Mouse (Mus musculus): ENCODE results near the gene Tescl.

The Tescl gene

DNA sequence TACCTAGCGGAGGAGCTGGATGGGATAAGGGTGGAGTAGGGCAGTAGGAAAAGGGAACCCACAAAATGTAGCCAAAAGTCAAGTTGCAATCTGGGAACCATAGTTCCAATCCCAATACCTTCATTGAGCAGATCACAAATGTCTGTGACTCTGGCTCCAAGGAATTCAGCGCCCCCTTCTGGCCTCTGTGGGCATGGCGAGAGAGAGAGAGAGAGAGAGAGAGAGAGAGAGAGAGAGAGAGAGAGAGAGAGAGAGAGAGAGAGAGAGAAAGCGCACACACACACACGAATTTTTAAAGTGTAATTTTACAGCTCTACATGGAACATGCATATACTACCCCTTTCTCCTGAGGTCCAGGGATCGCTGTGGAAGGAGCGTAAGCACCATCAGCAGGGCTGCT, 29.5 kb upstream of the Tescl start:
- no peak for DNase-seq (ENCODE audit: low read depth, low spot score)

GRCm38 (mm10) chr7:24361001-24361400, 27.3 kb upstream of the Tescl start:
- no peak for DNase-seq (ENCODE audit: low read depth, low spot score)

DNA sequence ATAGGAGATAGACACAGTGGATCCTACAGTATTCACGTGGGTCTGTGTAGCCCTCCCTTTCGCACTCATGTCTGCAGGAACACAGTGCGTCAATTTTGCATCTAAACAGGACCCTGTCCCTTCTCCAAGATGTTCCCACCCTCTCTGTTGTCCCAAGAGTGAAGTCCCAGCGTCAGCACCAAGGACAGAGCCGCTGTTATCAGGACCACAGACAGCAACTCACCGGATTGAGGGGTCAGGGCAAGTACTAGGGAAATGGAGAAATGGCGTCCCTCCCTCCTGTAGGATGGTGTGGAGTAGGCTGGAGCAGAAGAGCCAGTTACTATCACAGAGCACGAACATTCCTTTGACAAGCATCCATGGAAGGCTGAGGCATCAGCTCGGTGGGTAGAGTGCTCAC, 25.5 kb upstream of the Tescl start:
- DNase-seq (ENCODE audit: low read depth, low spot score): peak; percentile 56

DNA sequence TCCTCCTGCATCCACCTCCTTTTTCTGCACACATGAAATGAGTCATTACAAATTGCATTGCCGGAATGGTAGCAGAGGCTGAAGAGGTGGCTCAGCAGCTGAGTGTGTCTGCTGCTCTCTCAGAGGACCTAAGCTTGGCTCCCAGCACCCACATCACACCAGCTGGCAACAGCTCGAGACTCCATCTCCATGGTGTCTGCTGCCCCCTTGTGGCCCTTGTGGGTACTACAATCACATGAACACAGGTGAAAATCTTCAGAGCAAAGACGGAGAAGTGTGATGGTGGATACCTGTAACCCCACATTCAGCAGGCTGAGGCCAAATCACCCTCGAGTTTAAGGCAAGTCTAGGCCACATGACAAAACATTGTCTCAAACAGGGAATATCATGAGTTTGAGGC, 24.2 kb upstream of the Tescl start:
- DNase-seq (ENCODE audit: low read depth, low spot score): no peak

DNA sequence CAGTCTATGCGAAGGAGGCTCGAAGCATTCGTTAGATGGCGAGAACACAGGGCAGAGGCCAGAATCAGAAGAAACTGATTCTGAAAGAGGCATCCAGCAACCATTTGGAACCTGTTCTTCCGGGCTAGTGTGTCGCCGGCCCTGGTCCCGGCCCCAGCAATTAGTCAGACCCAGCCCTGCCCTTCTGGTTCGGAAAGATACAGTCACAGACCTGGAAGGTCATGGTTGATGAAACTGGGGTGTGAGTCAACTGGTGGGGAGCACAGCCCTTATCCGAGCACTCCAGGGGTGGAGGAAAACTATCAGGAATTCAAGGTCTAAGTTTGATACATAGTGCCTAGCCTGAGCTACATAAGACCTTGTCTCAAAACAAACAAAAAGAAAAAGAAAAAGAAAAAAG, 22.3 kb upstream of the Tescl start:
- DNase-seq (ENCODE audit: low read depth, low spot score): no peak

GRCm38 (mm10) chr7:24355646-24356045, 21.9 kb upstream of the Tescl start:
- no peak for DNase-seq (ENCODE audit: low read depth, low spot score)

- no peak for DNase-seq (ENCODE audit: low read depth, low spot score)
These were observed 15.2 kb upstream of the Tescl start, which contains the start of gene Lypd5 for GRCm38 (mm10) chr7:24348896-24349295. TSS of gene Lypd5 (plus strand) at chr7:24349196.

- DNase-seq (ENCODE audit: low read depth, low spot score): no peak
These were observed 12.7 kb upstream of the Tescl start for GRCm38 (mm10) chr7:24346444-24346843.

DNA sequence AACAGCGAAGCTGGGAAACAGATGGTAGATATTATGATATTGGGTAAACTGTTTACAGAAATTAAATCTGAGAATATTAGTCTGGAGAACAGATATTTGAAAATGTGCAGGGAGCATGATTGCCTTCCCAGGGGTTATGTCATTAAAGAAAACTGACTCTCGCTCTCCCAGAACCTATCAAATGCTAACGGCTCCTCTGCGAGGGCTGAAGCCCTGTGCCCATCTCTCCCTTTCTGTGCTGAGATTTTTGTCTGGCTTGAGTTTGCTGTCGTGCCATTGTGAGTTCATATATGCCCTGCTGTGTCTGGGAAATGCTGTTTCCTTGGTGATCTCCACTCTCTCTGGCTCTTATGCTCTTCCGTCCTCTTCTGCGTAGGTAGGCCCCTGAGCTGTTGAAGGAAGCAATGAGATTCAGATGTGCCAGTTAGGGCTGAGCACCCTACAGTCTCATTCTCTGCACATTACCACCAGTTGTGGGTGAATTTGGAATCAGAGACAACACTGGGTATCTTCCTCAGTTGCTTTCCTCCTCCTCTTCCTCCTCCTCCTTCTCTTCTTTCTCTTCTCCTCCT, 10.1 kb upstream of the Tescl start:
- no peak for DNase-seq (ENCODE audit: low read depth, low spot score)

DNA sequence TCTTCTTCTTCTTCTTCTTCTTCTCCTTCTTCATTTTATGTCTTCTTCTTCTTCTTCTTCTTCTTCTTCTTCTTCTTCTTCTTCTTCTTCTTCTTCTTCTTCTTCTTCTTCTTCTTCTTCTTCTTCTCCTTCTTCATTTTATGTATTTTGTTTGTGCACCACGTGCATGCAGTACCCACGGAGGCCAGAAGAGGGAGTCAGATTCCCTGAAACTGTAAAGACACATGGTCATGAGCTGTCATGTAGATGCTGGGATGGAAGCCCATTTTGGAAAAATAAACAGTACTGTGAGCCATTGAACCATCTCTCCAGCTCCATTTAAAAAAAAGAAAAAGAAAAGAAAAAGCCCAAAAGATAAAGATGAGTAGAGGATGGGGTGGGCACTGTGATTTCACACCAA, 4.5 kb upstream of the Tescl start:
- peak; percentile 9 for DNase-seq (ENCODE audit: low read depth, low spot score)

DNA sequence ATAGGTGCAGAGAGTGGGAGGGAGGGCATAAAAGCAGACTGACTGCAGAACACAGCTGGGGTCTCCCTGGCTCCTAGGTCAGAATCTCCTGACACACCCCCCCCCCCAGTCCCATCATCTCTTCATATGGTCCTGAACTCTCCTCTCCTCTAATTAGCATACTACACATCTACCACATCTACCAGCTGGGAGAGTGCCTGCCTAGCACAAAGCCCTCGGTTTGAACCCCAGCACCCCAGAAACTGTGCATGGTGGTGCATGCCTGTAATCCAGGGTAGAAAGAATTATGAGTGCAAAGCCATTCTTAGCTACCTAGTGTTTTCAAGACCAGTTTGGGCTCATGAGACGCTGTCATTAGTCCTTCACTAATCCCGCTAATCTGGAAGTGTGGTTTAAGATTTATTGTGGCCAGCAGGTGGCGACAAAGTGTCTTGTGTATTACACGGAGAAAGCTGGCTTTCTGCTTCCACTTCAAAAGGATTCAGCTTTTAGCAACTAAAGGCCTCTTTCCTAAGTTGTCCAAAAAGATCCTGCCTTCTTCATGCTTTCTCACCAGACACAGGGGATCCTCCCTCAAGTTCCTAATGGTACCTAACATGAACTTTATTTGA, 2.1 kb upstream of the Tescl start:
- peak; percentile 82 for DNase-seq (ENCODE audit: low read depth, low spot score)

- DNase-seq (ENCODE audit: low read depth, low spot score): no peak
These were observed 6.3 kb downstream of the Tescl start for GRCm38 (mm10) chr7:24327281-24327975.

DNA sequence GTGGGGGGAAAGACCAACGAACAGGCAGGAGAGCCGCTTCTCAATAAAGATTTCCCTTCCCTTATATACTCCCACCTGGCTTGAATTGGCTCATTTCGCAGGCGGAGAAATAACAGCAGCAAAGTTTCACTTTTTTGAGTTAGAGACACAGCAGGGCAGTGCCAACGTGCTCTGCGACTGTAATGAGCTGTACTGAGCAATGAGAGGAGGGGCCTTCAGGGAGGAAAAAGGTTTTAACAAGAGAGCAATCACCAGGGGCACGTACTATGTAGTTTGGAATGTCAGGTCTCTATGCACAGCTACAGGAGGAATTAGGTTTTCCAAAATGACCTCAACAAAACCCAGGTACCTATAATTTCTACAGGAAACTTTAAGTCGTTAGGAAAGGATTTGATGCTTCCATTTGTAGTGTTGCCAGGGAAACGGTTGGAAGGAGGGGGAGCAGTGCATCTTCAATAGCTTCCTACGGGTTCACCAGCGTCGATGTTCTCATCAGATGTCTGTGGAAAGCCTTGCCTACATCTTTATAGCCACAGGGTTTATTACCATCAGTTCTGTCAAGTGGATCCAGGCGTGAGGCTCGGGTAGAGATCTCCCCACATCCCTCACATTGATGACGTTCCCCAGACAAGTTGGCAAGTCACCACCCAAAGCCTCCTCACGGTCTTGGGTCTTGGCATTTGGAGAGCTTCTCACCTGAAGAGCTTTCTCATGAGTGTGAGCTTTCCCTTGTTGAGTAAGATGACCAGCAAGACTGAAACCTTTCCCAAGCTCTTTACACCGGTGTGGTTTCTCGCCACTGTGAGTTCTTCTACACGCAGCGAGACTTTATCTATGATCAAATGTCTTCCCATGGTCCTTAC, 7.2 kb downstream of the Tescl start:
- no peak for DNase-seq (ENCODE audit: low read depth, low spot score)

DNA sequence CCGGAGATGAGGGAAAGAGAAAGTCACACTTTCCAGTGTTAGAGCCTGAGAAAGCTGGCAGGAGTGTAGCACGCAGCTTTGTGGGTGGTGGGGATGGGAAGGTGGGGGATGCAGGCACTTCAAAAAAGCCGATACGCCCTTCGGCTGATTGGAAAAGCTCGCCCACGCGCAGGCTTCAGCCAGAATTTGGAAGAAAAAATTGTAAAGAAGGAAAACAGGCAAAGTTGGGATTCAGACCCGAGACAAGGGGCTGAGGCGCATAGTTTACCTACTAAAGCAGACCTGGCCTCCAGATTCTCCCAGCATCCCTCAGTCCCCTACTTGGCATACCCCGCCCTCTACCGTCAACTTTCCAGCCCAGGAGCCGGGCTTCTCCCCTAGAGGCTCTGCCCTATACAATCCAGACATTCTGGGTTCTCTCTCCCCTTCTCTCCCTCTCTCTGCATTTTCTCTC, 8.0 kb downstream of the Tescl start:
- DNase-seq (ENCODE audit: low read depth, low spot score): no peak

DNA sequence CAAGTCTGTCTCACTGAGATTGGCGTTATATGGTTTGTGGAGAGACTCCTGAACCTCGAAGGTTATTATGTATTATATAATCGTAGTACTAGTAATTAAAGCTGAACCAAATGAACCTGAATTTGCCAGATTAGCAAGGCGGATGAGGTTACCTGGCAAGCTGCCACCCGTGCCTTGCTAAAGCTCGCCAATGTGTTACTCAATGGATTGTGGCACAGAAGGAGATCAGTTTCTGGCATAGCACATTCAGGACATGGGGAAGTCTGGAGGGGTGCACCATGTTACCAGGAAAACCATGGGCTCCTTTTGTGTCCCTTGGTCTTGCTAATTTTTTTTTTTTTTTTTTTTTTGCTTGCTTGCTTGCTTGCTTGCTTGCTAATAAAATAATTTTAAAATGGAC, 8.5 kb downstream of the Tescl start:
- no peak for DNase-seq (ENCODE audit: low read depth, low spot score)

DNA sequence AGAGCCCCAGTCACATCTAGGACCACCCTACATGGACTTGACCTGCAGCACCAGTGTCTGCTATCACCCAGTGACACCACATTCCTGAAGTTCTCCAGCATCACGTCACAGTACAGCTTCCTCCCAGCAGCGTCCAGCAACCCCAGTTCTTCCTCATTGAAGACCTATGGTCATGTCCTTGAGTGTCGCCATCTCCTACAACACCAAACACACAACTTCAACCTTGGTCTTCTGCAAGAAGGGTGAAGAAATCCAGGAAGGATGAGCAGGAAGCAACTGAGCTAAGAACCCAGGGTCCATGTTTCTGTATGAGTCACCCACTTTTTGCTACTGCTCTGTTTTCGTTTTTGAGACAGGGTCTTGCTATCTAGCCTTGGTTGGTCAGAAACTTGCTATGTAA, 11.1 kb downstream of the Tescl start:
- DNase-seq (ENCODE audit: low read depth, low spot score): no peak

GRCm38 (mm10) chr7:24318942-24319341, 14.8 kb downstream of the Tescl start:
- no peak for DNase-seq (ENCODE audit: low read depth, low spot score)

- peak; percentile 92 for DNase-seq (ENCODE audit: low read depth, low spot score)
These were observed 17.1 kb downstream of the Tescl start, which contains the start of gene Zfp94 for GRCm38 (mm10) chr7:24316567-24317092. TSS of gene Zfp94 (minus strand) at chr7:24316666.

- DNase-seq (ENCODE audit: low read depth, low spot score): peak; percentile 9
These were observed 17.8 kb downstream of the Tescl start for GRCm38 (mm10) chr7:24315726-24316566.

DNA sequence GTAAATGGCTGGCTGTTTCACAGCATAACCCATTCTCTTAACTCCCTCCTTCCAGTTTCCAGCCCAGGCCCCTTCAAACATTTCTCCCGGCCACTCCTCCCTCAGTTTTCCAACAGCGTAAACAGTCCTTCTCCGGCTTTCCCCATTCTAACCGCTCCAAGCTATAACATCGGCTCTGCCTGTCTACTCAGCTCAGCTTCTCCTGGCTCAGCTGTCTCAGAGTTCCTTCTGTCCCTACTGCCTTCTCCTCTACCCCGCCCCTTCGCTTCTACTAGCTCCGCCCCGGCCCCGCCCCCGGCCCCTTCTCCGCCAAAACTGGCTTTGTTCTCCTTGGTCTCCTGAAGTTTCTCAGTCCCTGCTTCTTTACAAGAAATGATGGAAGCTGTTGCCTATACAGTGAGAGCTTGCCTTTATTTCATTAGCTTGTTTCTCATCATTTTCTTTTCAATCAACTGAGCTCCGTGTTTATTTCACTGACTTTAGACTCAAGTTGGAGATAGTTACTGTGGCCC, 32.9 kb downstream of the Tescl start, which contains the start of gene Zfp61:
Gene Zfp61, minus strand, starts transcription at position 462 of the 512 bp plus-strand sequence.
- DNase-seq (ENCODE audit: low read depth, low spot score): peak; percentile 46
